ENCODE assay signal across 10 mouse cellular contexts in genomic region chr8:103230741-103231475, GRCm38 (mm10).
A peak's percentile ranks its signal among the peaks of the same experiment; 100 is the strongest.
DNase-seq lines count a peak whose midpoint lies in the region; ATAC-seq and TF ChIP-seq lines count a peak whose summit lies in the region.
"Had no signal": no experiment of that assay in that cellular context is flagged by ENCODE, and none has a peak within 500 bp of the region (broad histone marks: within the 10 kb centered on the region; RNA-seq: fewer than 3 reads in every experiment).

No protein-coding gene starts in this region.

- ATAC-seq in kidney, embryonic 16.5 days (ENCODE audit: low FRiP score, low TSS enrichment) = peak; percentile 77

- no peaks in the 10 kb centered on the region for H3K27me3 ChIP-seq in kidney, embryonic 16.5 days (ENCODE audit: insufficient read depth, low read length)
- H3K27me3 ChIP-seq: limb, embryonic 12.5 days had no signal

- no peak overlapping the region for H3K4me3 ChIP-seq in gastrocnemius, adult 2 months
- H3K4me3 ChIP-seq in kidney, embryonic 16.5 days (ENCODE audit: low read length) = no peak overlapping the region
- H3K4me3 ChIP-seq: limb, embryonic 12.5 days had no signal

- peaks cover 45% of the 10 kb centered on the region for H3K4me1 ChIP-seq in kidney, embryonic 16.5 days (ENCODE audit: insufficient read depth, low read length)

- no peak for TF ChIP-seq CTCF in gastrocnemius, adult 2 months (IDR thresholded peaks at IDR 0.05)

- intact Hi-C loops in gastrocnemius, adult 2 months (cut with DNase I) = no loop called here

- DNase-seq in gastrocnemius, adult 2 months = peak; percentile 15
- DNase-seq in gastrocnemius, postnatal 10 days = no peak
- DNase-seq in testis, postnatal 14 days (ENCODE audit: low spot score) = peak; percentile 7
- no peak for DNase-seq in testis, postnatal 10 days (ENCODE audit: low spot score)
- no peak for DNase-seq in thymus, postnatal 25 days
- no peak for DNase-seq in adipocyte (ENCODE audit: low spot score)
- DNase-seq in frontal cortex, postnatal 10 days (ENCODE audit: low spot score in 2 of 2) = no peak
- DNase-seq: cerebellum, adult 8-10 months had no signal

- 9% methylated on average over 9 of the region's 9 CpGs for WGBS in kidney, embryonic 16.5 days

- H3K9me3 ChIP-seq in kidney, embryonic 16.5 days (ENCODE audit: low read length) = no peaks in the 10 kb centered on the region
- H3K9me3 ChIP-seq: limb, embryonic 12.5 days had no signal

- H3K9ac ChIP-seq in kidney, embryonic 16.5 days (replicated peaks; ENCODE audit: low read length) = 0 out of 2 replicates have a peak overlapping the region, but pooled peaks have one; percentile 14
- H3K9ac ChIP-seq: limb, embryonic 12.5 days had no signal

- peak overlapping the region; percentile 48; the same call in 1 of the 2 replicates for H3K27ac ChIP-seq in gastrocnemius, adult 2 months
- peak overlapping the region; percentile 94 for H3K27ac ChIP-seq in kidney, embryonic 16.5 days (ENCODE audit: low read length)
- H3K27ac ChIP-seq: limb, embryonic 12.5 days had no signal

- 0 out of 2 replicates have a peak overlapping the region, but pooled peaks have one; percentile 8 for H3K4me2 ChIP-seq in kidney, embryonic 16.5 days (replicated peaks; ENCODE audit: low read depth, low read length)
- H3K4me2 ChIP-seq: limb, embryonic 12.5 days had no signal

- H3K36me3 ChIP-seq in kidney, embryonic 16.5 days (ENCODE audit: insufficient read depth, low read length) = no peaks in the 10 kb centered on the region
- H3K36me3 ChIP-seq: limb, embryonic 12.5 days had no signal

Comparison
In these comparisons a context has a peak if more than half of its experiments do, and no peak if none do; other contexts are left out.
1. DNase-seq: peak in gastrocnemius, adult 2 months (single experiment) and testis, postnatal 14 days (single experiment); none in gastrocnemius, postnatal 10 days (single experiment), testis, postnatal 10 days (single experiment), thymus, postnatal 25 days (single experiment), adipocyte (single experiment) and frontal cortex, postnatal 10 days (0 of 2).